Mouse (Mus musculus): ENCODE data around the gene Ptchd1. TPM values are rescaled to one million over a fixed set of nuclear protein-coding genes. Genes with fewer than 3 reads are reported as not detected.

The Ptchd1 gene
- total and polyA plus RNA-seq, 2 experiments: not detected

DNA sequence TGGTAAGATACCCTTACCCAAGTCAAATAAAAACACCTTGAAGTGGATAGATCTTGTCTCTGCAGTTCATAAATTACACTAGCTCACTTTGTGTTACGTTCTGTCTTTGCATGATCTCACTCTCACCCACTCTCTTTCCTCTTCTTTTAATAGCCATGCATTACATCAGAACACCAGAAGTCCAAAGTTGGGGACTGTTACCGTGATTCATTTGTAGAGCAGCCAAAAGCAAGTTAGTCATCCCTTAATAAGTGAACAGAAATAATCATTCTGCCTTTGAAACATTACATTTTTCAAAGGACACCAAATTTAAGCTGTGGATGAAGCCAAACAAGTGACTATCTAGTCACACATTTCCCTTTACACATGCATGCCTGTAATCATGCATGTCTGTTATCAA lies 31.1 kb downstream of the Ptchd1 start:
- Histone ChIP-seq H3K27ac (replicated peaks; ENCODE audit: insufficient read depth, low read depth, low read length) (no peak overlapping the region), H3K79me2 (ENCODE audit: control insufficient read depth, insufficient read depth, low read length) (no peaks in the 10 kb centered on the region), H3K36me3 (ENCODE audit: control insufficient read depth, insufficient read depth, low read length) (no peaks in the 10 kb centered on the region), H3K4me3 (ENCODE audit: insufficient read depth, low read depth, low read length) (no peak overlapping the region), H3K27me3 (ENCODE audit: control insufficient read depth, insufficient read depth, low read length) (no peaks in the 10 kb centered on the region), H3K4me1 (ENCODE audit: control insufficient read depth, insufficient read depth, low read length) (no peaks in the 10 kb centered on the region), H3K9ac (ENCODE audit: low read depth, low read length) (no peak overlapping the region)
- no peak for DNase-seq (ENCODE audit: extremely low read depth, low read depth, low spot score)
- WGBS: 56% methylated on average over 2 of the region's 2 CpGs
- TF ChIP-seq POLR2A (IDR thresholded peaks at IDR 0.05; ENCODE audit: extremely low read depth, insufficient read depth, low read length) (no peak), CTCF (IDR thresholded peaks at IDR 0.05; ENCODE audit: low read depth, low read length) (no peak)

DNA sequence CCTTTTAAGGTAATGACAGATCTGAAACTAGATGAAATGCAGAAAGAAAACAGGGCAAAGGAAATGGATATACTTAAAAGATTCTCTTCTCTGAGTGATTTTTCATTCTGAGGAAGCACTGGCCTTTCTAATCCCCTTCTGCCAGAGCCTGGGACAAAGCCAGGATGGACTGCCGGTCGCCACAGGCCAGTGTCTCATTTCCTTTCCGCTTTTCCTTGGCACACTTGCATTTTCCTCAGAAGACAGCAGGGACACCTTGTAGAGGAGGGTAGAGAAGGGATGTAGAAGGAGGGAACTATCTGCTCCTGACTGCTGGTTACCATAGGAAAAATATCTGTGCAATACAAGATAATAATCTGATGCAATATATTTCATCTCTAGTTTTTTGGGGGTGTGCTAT lies 32.1 kb downstream of the Ptchd1 start:
- Histone ChIP-seq H3K79me2 (ENCODE audit: control insufficient read depth, insufficient read depth, low read length) (no peaks in the 10 kb centered on the region), H3K27me3 (ENCODE audit: control insufficient read depth, insufficient read depth, low read length) (no peaks in the 10 kb centered on the region), H3K4me3 (ENCODE audit: insufficient read depth, low read depth, low read length) (no peak overlapping the region), H3K9ac (ENCODE audit: low read depth, low read length) (no peak overlapping the region), H3K4me1 (ENCODE audit: control insufficient read depth, insufficient read depth, low read length) (no peaks in the 10 kb centered on the region), H3K27ac (replicated peaks; ENCODE audit: insufficient read depth, low read depth, low read length) (no peak overlapping the region), H3K36me3 (ENCODE audit: control insufficient read depth, insufficient read depth, low read length) (no peaks in the 10 kb centered on the region)
- no peak for DNase-seq (ENCODE audit: extremely low read depth, low read depth, low spot score)
- TF ChIP-seq POLR2A (IDR thresholded peaks at IDR 0.05; ENCODE audit: extremely low read depth, insufficient read depth, low read length) (no peak), CTCF (IDR thresholded peaks at IDR 0.05; ENCODE audit: low read depth, low read length) (no peak)
- 54% methylated on average over 3 of the region's 3 CpGs for WGBS

DNA sequence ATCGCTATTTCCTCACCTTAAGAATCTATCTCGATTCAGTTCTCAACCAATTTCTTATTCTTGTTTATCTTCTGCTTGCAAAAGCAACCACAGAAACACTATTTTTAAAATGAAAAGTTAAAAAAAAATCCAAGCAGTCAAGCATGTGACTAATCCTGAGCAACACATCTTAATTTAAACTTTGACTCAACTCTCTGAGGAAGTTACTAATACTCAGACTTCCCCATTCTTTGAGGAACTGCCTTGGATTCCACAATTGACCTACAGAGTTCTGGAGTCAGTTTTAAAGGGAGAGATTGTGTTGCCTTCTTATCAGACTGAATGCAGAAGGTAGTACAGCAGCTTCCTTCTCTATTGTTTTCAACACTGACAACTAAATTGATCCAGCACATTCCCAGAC lies 39.0 kb downstream of the Ptchd1 start:
- no peaks in the 10 kb centered on the region for H3K27me3 ChIP-seq (ENCODE audit: control insufficient read depth, insufficient read depth, low read length)
- H3K4me3 ChIP-seq (ENCODE audit: insufficient read depth, low read depth, low read length): no peak overlapping the region
- H3K79me2 ChIP-seq (ENCODE audit: control insufficient read depth, insufficient read depth, low read length): no peaks in the 10 kb centered on the region
- no peaks in the 10 kb centered on the region for H3K4me1 ChIP-seq (ENCODE audit: control insufficient read depth, insufficient read depth, low read length)
- TF ChIP-seq CTCF (IDR thresholded peaks at IDR 0.05; ENCODE audit: low read depth, low read length) (no peak), POLR2A (IDR thresholded peaks at IDR 0.05; ENCODE audit: extremely low read depth, insufficient read depth, low read length) (no peak)
- no peaks in the 10 kb centered on the region for H3K36me3 ChIP-seq (ENCODE audit: control insufficient read depth, insufficient read depth, low read length)
- 55% methylated on average over 2 of the region's 2 CpGs for WGBS
- no peak overlapping the region for H3K27ac ChIP-seq (replicated peaks; ENCODE audit: insufficient read depth, low read depth, low read length)
- no peak overlapping the region for H3K9ac ChIP-seq (ENCODE audit: low read depth, low read length)
- DNase-seq (ENCODE audit: extremely low read depth, low read depth, low spot score): peak; percentile 24

DNA sequence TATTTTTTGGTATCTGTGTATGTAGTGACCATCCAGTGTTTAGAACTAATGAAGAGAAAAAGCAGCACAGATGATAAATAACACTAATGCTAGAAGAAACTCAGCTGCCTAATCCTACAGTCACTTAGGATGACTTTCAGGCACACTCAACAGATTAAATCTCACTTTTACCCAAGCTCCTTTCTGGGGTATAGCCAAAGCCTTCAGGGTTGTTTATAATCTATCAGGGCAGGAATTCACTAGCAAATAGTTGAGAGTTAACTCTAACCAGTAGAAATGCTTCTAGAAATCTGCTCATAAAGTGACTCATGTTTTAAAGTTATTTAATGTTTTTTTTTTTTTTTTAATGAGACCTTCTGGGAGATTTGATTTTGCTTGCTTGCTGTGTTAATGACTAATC lies 43.8 kb downstream of the Ptchd1 start:
- H3K4me3 ChIP-seq (ENCODE audit: insufficient read depth, low read depth, low read length): no peak overlapping the region
- H3K79me2 ChIP-seq (ENCODE audit: control insufficient read depth, insufficient read depth, low read length): no peaks in the 10 kb centered on the region
- H3K4me1 ChIP-seq (ENCODE audit: control insufficient read depth, insufficient read depth, low read length): no peaks in the 10 kb centered on the region
- DNase-seq (ENCODE audit: extremely low read depth, low read depth, low spot score): no peak
- H3K27ac ChIP-seq (replicated peaks; ENCODE audit: insufficient read depth, low read depth, low read length): no peak overlapping the region
- no peak for TF ChIP-seq POLR2A (IDR thresholded peaks at IDR 0.05; ENCODE audit: extremely low read depth, insufficient read depth, low read length)
- no peak for TF ChIP-seq CTCF (IDR thresholded peaks at IDR 0.05; ENCODE audit: low read depth, low read length)
- no peaks in the 10 kb centered on the region for H3K36me3 ChIP-seq (ENCODE audit: control insufficient read depth, insufficient read depth, low read length)
- H3K9ac ChIP-seq (ENCODE audit: low read depth, low read length): no peak overlapping the region
- no peaks in the 10 kb centered on the region for H3K27me3 ChIP-seq (ENCODE audit: control insufficient read depth, insufficient read depth, low read length)

DNA sequence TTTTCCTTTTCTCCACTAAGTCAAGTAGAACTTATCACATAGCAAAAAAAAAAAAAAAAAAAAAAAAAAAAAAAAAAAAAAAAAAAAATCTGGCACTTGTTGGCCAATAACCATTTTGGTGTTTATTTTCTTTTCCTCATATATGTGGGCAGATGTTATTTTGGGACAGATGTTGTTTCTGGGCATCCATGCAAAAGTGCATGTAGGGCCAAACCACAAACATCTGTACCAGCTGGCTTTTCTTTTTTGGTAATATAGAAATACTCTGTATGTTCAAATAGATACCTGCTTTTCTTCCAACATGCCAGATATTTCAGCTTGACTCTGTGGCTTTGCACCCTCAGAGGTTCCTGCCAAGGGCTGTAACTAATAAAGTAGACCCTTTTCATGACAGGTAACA lies 51.2 kb downstream of the Ptchd1 start:
- Histone ChIP-seq H3K4me3 (ENCODE audit: insufficient read depth, low read depth, low read length) (no peak overlapping the region), H3K9ac (ENCODE audit: low read depth, low read length) (no peak overlapping the region), H3K27me3 (ENCODE audit: control insufficient read depth, insufficient read depth, low read length) (no peaks in the 10 kb centered on the region), H3K36me3 (ENCODE audit: control insufficient read depth, insufficient read depth, low read length) (no peaks in the 10 kb centered on the region), H3K79me2 (ENCODE audit: control insufficient read depth, insufficient read depth, low read length) (no peaks in the 10 kb centered on the region), H3K27ac (replicated peaks; ENCODE audit: insufficient read depth, low read depth, low read length) (no peak overlapping the region), H3K4me1 (ENCODE audit: control insufficient read depth, insufficient read depth, low read length) (no peaks in the 10 kb centered on the region)
- no peak for TF ChIP-seq CTCF (IDR thresholded peaks at IDR 0.05; ENCODE audit: low read depth, low read length)
- no peak for TF ChIP-seq POLR2A (IDR thresholded peaks at IDR 0.05; ENCODE audit: extremely low read depth, insufficient read depth, low read length)
- DNase-seq (ENCODE audit: extremely low read depth, low read depth, low spot score): no peak

DNA sequence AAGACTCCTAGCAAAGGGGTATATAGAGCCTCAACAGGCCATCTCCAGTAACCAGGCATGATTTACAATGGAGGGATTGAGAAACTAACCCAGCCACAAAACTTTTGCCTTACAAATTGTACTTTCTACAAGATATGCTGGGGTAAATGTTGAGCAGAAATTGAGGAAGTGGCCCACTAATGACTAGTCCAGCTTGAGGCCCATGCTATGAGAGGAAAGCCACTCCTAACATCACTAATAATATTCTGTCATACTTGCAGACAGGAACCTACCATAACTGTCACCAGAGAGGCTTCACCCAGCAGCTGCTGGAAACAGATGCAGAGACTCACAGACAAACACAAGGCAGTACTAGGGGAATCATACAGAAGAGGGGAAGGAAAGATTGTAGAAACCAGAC lies 79.8 kb downstream of the Ptchd1 start:
- Histone ChIP-seq H3K27ac (replicated peaks; ENCODE audit: insufficient read depth, low read depth, low read length) (no peak overlapping the region), H3K4me3 (ENCODE audit: insufficient read depth, low read depth, low read length) (no peak overlapping the region), H3K79me2 (ENCODE audit: control insufficient read depth, insufficient read depth, low read length) (no peaks in the 10 kb centered on the region), H3K9ac (ENCODE audit: low read depth, low read length) (no peak overlapping the region), H3K36me3 (ENCODE audit: control insufficient read depth, insufficient read depth, low read length) (no peaks in the 10 kb centered on the region), H3K27me3 (ENCODE audit: control insufficient read depth, insufficient read depth, low read length) (no peaks in the 10 kb centered on the region), H3K4me1 (ENCODE audit: control insufficient read depth, insufficient read depth, low read length) (no peaks in the 10 kb centered on the region)
- no peak for TF ChIP-seq POLR2A (IDR thresholded peaks at IDR 0.05; ENCODE audit: extremely low read depth, insufficient read depth, low read length)
- TF ChIP-seq CTCF (IDR thresholded peaks at IDR 0.05; ENCODE audit: low read depth, low read length): no peak
- no peak for DNase-seq (ENCODE audit: extremely low read depth, low read depth, low spot score)

Other genes with a start within 250 kb of the Ptchd1 start
- not detected in 2 replicates for gene Gm15155, start 927 bp upstream of the Ptchd1 start, total RNA-seq (2014; rRNA removed)
- not detected in 2 replicates for gene Gm15155, start 927 bp upstream of the Ptchd1 start, polyA plus RNA-seq (2012; rRNA removed)

All from liver, adult 2 months (tissue).